Mouse (Mus musculus) midbrain, embryonic 10.5 days (tissue): ENCODE results near the gene Scamp4. TPM values are rescaled to one million over a fixed set of nuclear protein-coding genes. Genes with fewer than 3 reads are reported as not detected.
"Not testable (repeated sequence)": the region's sequence is repeated elsewhere in the genome, so short reads cannot be mapped to it uniquely, and the experiment has no call there.

Experiments used
- DNase-seq: peaks from one replicate; pipeline ENCODE4 v3.0.0-alpha.2; 2017; ENCODE audit warnings: low spot score
- H3K27ac ChIP-seq: fragments of 300-500 bp; sonication (generic); replicated peaks from 2 replicates; pipeline ENCODE4 v1.5.1; 2016; ENCODE audit warnings: mild to moderate bottlenecking
- H3K27me3 ChIP-seq: fragments of 300-500 bp; sonication (generic); 2 replicates; pipeline ENCODE4 v1.6.1; 2016; ENCODE audit warnings: low read depth, mild to moderate bottlenecking; ENCODE audit not compliant: poor library complexity, severe bottlenecking
- H3K36me3 ChIP-seq: fragments of 300-500 bp; sonication (generic); 2 replicates; pipeline ENCODE4 v1.6.1; 2016; ENCODE audit warnings: mild to moderate bottlenecking, moderate library complexity
- H3K4me1 ChIP-seq: fragments of 300-500 bp; sonication (generic); 2 replicates; pipeline ENCODE4 v1.6.1; 2016
- H3K4me3 ChIP-seq: fragments of 300-500 bp; sonication (generic); 2 replicates; pipeline ENCODE4 v1.5.1; 2016; ENCODE audit warnings: mild to moderate bottlenecking, moderate library complexity
- H3K9me3 ChIP-seq: fragments of 300-500 bp; sonication (generic); replicated peaks from 2 replicates; pipeline ENCODE4 v1.6.1; 2016; ENCODE audit warnings: mild to moderate bottlenecking
- WGBS: fragments of 180-500 bp; shearing (Covaris S2); methylation state at CpG from one replicate; pipeline ENCODE4 v1.1.7; 2016; 5-methylcytosine and 5-hydroxymethylcytosine counted together
- polyA plus RNA-seq: library from polyadenylated mRNA; unstranded; fragments of >200 nt; fragmentation: Nextera tagmentation; extraction: Ambion mirVana; gene quantifications from 2 replicates; pipeline ENCODE4 v1.2.1, GENCODE M21; 2016

The Scamp4 gene
- polyA plus RNA-seq, 1 experiment from 2014 or later = 94.1 TPM

GRCm38 (mm10) chr10:80584642-80585552, 17.8 kb upstream of the Scamp4 start:
- H3K36me3 ChIP-seq = peaks cover 45% of the 10 kb centered on the region
- peaks cover 59% of the 10 kb centered on the region for H3K4me1 ChIP-seq
- no peak for DNase-seq
- no peaks in the 10 kb centered on the region for H3K9me3 ChIP-seq
- no peaks in the 10 kb centered on the region for H3K27me3 ChIP-seq
- 0 out of 2 replicates have a peak overlapping the region, but pooled peaks have one; percentile 6 for H3K4me3 ChIP-seq
- H3K27ac ChIP-seq = no peak overlapping the region
- 78% methylated on average over 12 of the region's 12 CpGs for WGBS

GRCm38 (mm10) chr10:80585581-80585980, 17.1 kb upstream of the Scamp4 start:
- WGBS = 95% methylated on average over 8 of the region's 8 CpGs
- H3K4me3 ChIP-seq = peak overlapping the region; percentile 18; the same call in 1 of the 2 replicates
- H3K9me3 ChIP-seq = no peaks in the 10 kb centered on the region
- no peak for DNase-seq
- no peak overlapping the region for H3K27ac ChIP-seq
- no peaks in the 10 kb centered on the region for H3K27me3 ChIP-seq
- H3K36me3 ChIP-seq = peaks cover 45% of the 10 kb centered on the region
- peaks cover 62% of the 10 kb centered on the region for H3K4me1 ChIP-seq

GRCm38 (mm10) chr10:80586407-80587304, 16.0 kb upstream of the Scamp4 start:
- Histone ChIP-seq H3K36me3 (peaks cover 45% of the 10 kb centered on the region), H3K4me3 (peak overlapping the region; percentile 32), H3K27ac (peak overlapping the region; percentile 76), H3K27me3 (no peaks in the 10 kb centered on the region), H3K9me3 (no peaks in the 10 kb centered on the region), H3K4me1 (peaks cover 63% of the 10 kb centered on the region)
- no peak for DNase-seq
- 94% methylated on average over 47 of the region's 51 CpGs for WGBS

GRCm38 (mm10) chr10:80587305-80587657, 15.4 kb upstream of the Scamp4 start:
- Histone ChIP-seq H3K27me3 (no peaks in the 10 kb centered on the region), H3K4me3 (peak overlapping the region; percentile 32), H3K4me1 (peaks cover 63% of the 10 kb centered on the region), H3K36me3 (peaks cover 44% of the 10 kb centered on the region), H3K27ac (peak overlapping the region; percentile 76), H3K9me3 (no peaks in the 10 kb centered on the region)
- no peak for DNase-seq
- 54% methylated on average over 4 of the region's 4 CpGs for WGBS

- Histone ChIP-seq H3K9me3 (no peaks in the 10 kb centered on the region), H3K4me1 (peaks cover 59% of the 10 kb centered on the region), H3K27me3 (no peaks in the 10 kb centered on the region), H3K27ac (peak overlapping the region; percentile 90), H3K36me3 (peaks cover 27% of the 10 kb centered on the region), H3K4me3 (peak overlapping the region; percentile 99)
- no peak for DNase-seq
- 21% methylated on average over 12 of the region's 12 CpGs for WGBS
Observed at GRCm38 (mm10) chr10:80589127-80589878, 13.4 kb upstream of the Scamp4 start.

GRCm38 (mm10) chr10:80589879-80590854, 12.5 kb upstream of the Scamp4 start, which contains the start of gene Abhd17a:
Abhd17a (minus strand) TSS chr10:80590341.
- DNase-seq = peak; percentile 98
- under 1% methylated on average over 73 of the region's 73 CpGs for WGBS
- Histone ChIP-seq H3K27ac (peak within 1 kb of the TSS; percentile 90), H3K27me3 (no peaks in the 10 kb centered on the region), H3K4me1 (peaks cover 51% of the 10 kb centered on the region), H3K36me3 (peaks cover 18% of the 10 kb centered on the region), H3K4me3 (peak within 1 kb of the TSS; percentile 99), H3K9me3 (no peaks in the 10 kb centered on the region)

- DNase-seq = no peak
- Histone ChIP-seq H3K27me3 (no peaks in the 10 kb centered on the region), H3K36me3 (no peaks in the 10 kb centered on the region), H3K4me1 (no peaks in the 10 kb centered on the region), H3K9me3 (no peaks in the 10 kb centered on the region), H3K4me3 (no peak overlapping the region), H3K27ac (no peak overlapping the region)
- 46% methylated on average over 4 of the region's 4 CpGs for WGBS
Observed at GRCm38 (mm10) chr10:80596318-80596717, 6.4 kb upstream of the Scamp4 start.

GRCm38 (mm10) chr10:80603364-80603763, 692 bp downstream of the Scamp4 start:
- WGBS = 35% methylated on average over 7 of the region's 7 CpGs
- Histone ChIP-seq H3K4me3 (peak overlapping the region; percentile 76), H3K9me3 (no peaks in the 10 kb centered on the region), H3K27ac (peak overlapping the region; percentile 88), H3K4me1 (peaks cover 23% of the 10 kb centered on the region), H3K27me3 (no peaks in the 10 kb centered on the region), H3K36me3 (peaks cover 26% of the 10 kb centered on the region)
- no peak for DNase-seq

GRCm38 (mm10) chr10:80604001-80604509, 1.4 kb downstream of the Scamp4 start:
- Histone ChIP-seq H3K27ac (peak overlapping the region; percentile 88; the same call in 1 of the 2 replicates), H3K27me3 (no peaks in the 10 kb centered on the region), H3K9me3 (no peaks in the 10 kb centered on the region), H3K4me3 (peak overlapping the region; percentile 76), H3K4me1 (peaks cover 23% of the 10 kb centered on the region), H3K36me3 (peaks cover 33% of the 10 kb centered on the region)
- 89% methylated on average over 7 of the region's 7 CpGs for WGBS
- DNase-seq = no peak

- no peak for DNase-seq
- Histone ChIP-seq H3K9me3 (no peaks in the 10 kb centered on the region), H3K4me3 (0 out of 2 replicates have a peak overlapping the region, but pooled peaks have one; percentile 76), H3K27ac (no peak overlapping the region), H3K36me3 (peaks cover 42% of the 10 kb centered on the region), H3K4me1 (peaks cover 23% of the 10 kb centered on the region), H3K27me3 (no peaks in the 10 kb centered on the region)
- 90% methylated on average over 2 of the region's 2 CpGs for WGBS
Observed at GRCm38 (mm10) chr10:80604988-80605387, 2.3 kb downstream of the Scamp4 start.

- not testable (repeated sequence) for H3K9me3 ChIP-seq, H3K27ac ChIP-seq, H3K27me3 ChIP-seq, DNase-seq
- Histone ChIP-seq H3K36me3 (peaks cover 48% of the 10 kb centered on the region), H3K4me3 (peak within 1 kb of the TSS; percentile 76; the same call in 1 of the 2 replicates), H3K4me1 (peaks cover 23% of the 10 kb centered on the region)
- 79% methylated on average over 3 of the region's 4 CpGs for WGBS
Observed at GRCm38 (mm10) chr10:80605721-80606120, 3.0 kb downstream of the Scamp4 start, which contains the start of gene Gm49322. Gm49322 (plus strand) TSS chr10:80606021.
